Mouse (Mus musculus) intestine, embryonic 15.5 days (tissue): ENCODE data around the gene Arhgef1. TPM values are rescaled to one million over a fixed set of nuclear protein-coding genes. Genes with fewer than 3 reads are reported as not detected.

Experiments used
- ATAC-seq: fragments of 200-750 bp; cut with Nextera tagmentation; 2 replicates; pipeline ENCODE4 v1.8.0; 2017; ENCODE audit warnings: moderate TSS enrichment, moderate library complexity
- H3K27ac ChIP-seq: fragments of 300-500 bp; sonication (generic); 2 replicates; pipeline ENCODE4 v1.5.1; 2015; ENCODE audit warnings: mild to moderate bottlenecking, inconsistent platforms
- H3K27me3 ChIP-seq: fragments of 300-500 bp; sonication (generic); replicated peaks from 2 replicates; pipeline ENCODE4 v1.6.1; 2015; ENCODE audit warnings: inconsistent platforms
- H3K36me3 ChIP-seq: fragments of 300-500 bp; sonication (generic); 2 replicates; pipeline ENCODE4 v1.6.1; 2015; ENCODE audit warnings: inconsistent platforms
- H3K4me1 ChIP-seq: fragments of 300-500 bp; sonication (generic); replicated peaks from 2 replicates; pipeline ENCODE4 v1.6.1; 2015; ENCODE audit warnings: inconsistent platforms
- H3K4me2 ChIP-seq: fragments of 300-500 bp; sonication (generic); replicated peaks from 2 replicates; pipeline ENCODE4 v1.6.1; 2015; ENCODE audit warnings: mild to moderate bottlenecking, inconsistent platforms
- H3K4me3 ChIP-seq: fragments of 300-500 bp; sonication (generic); replicated peaks from 2 replicates; pipeline ENCODE4 v1.5.1; 2015; ENCODE audit warnings: inconsistent platforms
- H3K9ac ChIP-seq: fragments of 300-500 bp; sonication (generic); 2 replicates; pipeline ENCODE4 v1.6.1; 2015; ENCODE audit warnings: inconsistent platforms
- H3K9me3 ChIP-seq: fragments of 300-500 bp; sonication (generic); 2 replicates; pipeline ENCODE4 v1.6.1; 2016; ENCODE audit warnings: inconsistent platforms
- WGBS: fragments of 180-500 bp; shearing (Covaris S2); methylation state at CpG from one replicate; pipeline ENCODE4 v1.1.7; 2015; 5-methylcytosine and 5-hydroxymethylcytosine counted together
- polyA plus RNA-seq: library from polyadenylated mRNA; unstranded; fragments of >200 nt; fragmentation: Nextera tagmentation; extraction: Ambion mirVana; gene quantifications from 2 replicates; pipeline ENCODE4 v1.2.1, GENCODE M21; 2015

Gene Arhgef1
- polyA plus RNA-seq, 1 experiment from 2014 or later = 76.5 TPM

DNA sequence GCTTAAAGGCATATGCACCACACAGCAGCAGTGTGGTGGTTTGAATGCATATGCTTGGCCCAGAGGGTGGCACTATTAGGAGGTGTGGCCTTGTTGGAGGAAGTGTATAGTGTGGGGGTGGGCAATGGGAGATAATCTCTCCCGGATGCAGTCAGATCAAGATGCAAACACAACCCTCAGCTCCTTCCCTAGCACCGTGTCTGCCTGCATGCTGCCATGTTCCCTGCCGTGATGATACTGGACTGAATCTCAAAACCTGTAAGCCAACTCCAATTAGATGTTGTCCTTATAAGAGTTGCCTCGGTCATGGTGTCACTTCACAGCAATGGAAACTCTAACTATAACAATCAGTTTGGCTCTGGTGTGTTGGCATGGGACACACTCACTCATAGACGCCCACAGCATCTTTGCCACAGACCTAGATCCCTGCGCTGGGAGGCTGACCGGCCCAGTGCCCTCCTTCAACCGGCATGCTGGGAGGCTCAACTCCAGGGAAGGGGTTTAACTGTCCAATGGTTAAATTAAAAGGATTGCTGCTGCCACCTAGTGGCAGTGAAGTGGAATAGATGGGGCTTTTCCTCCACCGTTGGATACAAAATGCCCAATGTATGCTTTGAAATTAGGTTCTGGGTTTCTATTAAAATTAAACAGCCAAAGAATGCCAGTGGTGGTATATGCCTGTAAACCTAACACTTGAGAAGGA is 72.3 kb downstream of the Arhgef1 start:
- 28% methylated on average over 9 of the region's 9 CpGs for WGBS
- no peaks in the 10 kb centered on the region; the same call in 1 of the 2 replicates for H3K36me3 ChIP-seq
- no peak overlapping the region for H3K4me2 ChIP-seq

More for the DNA sequence above, 72.3 kb downstream of the Arhgef1 start:
- ATAC-seq = no peak
- Histone ChIP-seq H3K9ac (no peak overlapping the region), H3K4me1 (0 out of 2 replicates have a peak, but pooled peaks cover 4% of the 10 kb centered on the region), H3K9me3 (no peaks in the 10 kb centered on the region), H3K27ac (no peak overlapping the region), H3K27me3 (no peaks in the 10 kb centered on the region), H3K4me3 (no peak overlapping the region)

Other genes starting within 250 kb of the Arhgef1 start
- 0.14 and 0.15 TPM in 2 replicates for gene Tex101, start 226.2 kb upstream of the Arhgef1 start, polyA plus RNA-seq
- gene BC049730, start 193.7 kb upstream of the Arhgef1 start, polyA plus RNA-seq = not detected in 2 replicates
- not detected in 2 replicates for gene Gm4763, start 176.0 kb upstream of the Arhgef1 start, polyA plus RNA-seq
- gene Cd177, start 142.6 kb upstream of the Arhgef1 start, polyA plus RNA-seq = 1.2 and 2.0 TPM in 2 replicates
- 0.39 and 0.45 TPM in 2 replicates for gene Ceacam10, start 125.7 kb upstream of the Arhgef1 start, polyA plus RNA-seq
- gene Gm9844, start 40.7 kb upstream of the Arhgef1 start, polyA plus RNA-seq = 17.2 and 17.8 TPM in 2 replicates
- not detected in 2 replicates for gene Lypd4, start 33.0 kb upstream of the Arhgef1 start, polyA plus RNA-seq
- not detected in 2 replicates for gene Dmrtc2, start 32.9 kb upstream of the Arhgef1 start, polyA plus RNA-seq
- 2,486 and 2,546 TPM in 2 replicates for gene Rps19, start 18.5 kb upstream of the Arhgef1 start, polyA plus RNA-seq
- gene Cd79a, start 5.5 kb upstream of the Arhgef1 start, polyA plus RNA-seq = 0.19 and 0.29 TPM in 2 replicates
- not detected in 2 replicates for gene Gm4881, start 41.6 kb downstream of the Arhgef1 start, polyA plus RNA-seq
- gene Rabac1, start 69.8 kb downstream of the Arhgef1 start, polyA plus RNA-seq = 123 and 157 TPM in 2 replicates
- gene Atp1a3, start 103.0 kb downstream of the Arhgef1 start, polyA plus RNA-seq = 3.8 TPM in 2 replicates
- gene Grik5, start 169.4 kb downstream of the Arhgef1 start, polyA plus RNA-seq = 3.3 and 3.7 TPM in 2 replicates
- gene Zfp574, start 169.7 kb downstream of the Arhgef1 start, polyA plus RNA-seq = 24.7 and 25.3 TPM in 2 replicates